Mouse (Mus musculus) neural tube, embryonic 12.5 days (tissue): ENCODE data around the gene Ifna15. TPM values are rescaled to one million over a fixed set of nuclear protein-coding genes. Genes with fewer than 3 reads are reported as not detected.

Source experiments
- polyA plus RNA-seq: library from polyadenylated mRNA; unstranded; fragments of >200 nt; fragmentation: Nextera tagmentation; extraction: Ambion mirVana; gene quantifications from 2 replicates; pipeline ENCODE4 v1.2.1, GENCODE M21; 2016

The Ifna15 gene
- polyA plus RNA-seq, 1 experiment from 2014 or later = not detected

Other genes with a start within 250 kb of the Ifna15 start
- 2.6 and 3.8 TPM in 2 replicates for gene Hacd4, start 119.3 kb downstream of the Ifna15 start, polyA plus RNA-seq
- not detected in 2 replicates for gene Ifnb1, start 35.5 kb downstream of the Ifna15 start, polyA plus RNA-seq
- not detected in 2 replicates for gene Ifna14, start 13.6 kb upstream of the Ifna15 start, polyA plus RNA-seq
- not detected in 2 replicates for gene Ifna9, start 34.1 kb upstream of the Ifna15 start, polyA plus RNA-seq
- gene Ifna12, start 45.1 kb upstream of the Ifna15 start, polyA plus RNA-seq = not detected in 2 replicates
- gene C87499, start 76.2 kb upstream of the Ifna15 start, polyA plus RNA-seq = not detected in 2 replicates
- gene Ifna13, start 86.2 kb upstream of the Ifna15 start, polyA plus RNA-seq = not detected in 2 replicates
- gene Ifna16, start 118.7 kb upstream of the Ifna15 start, polyA plus RNA-seq = not detected in 2 replicates
- not detected in 2 replicates for gene Ifna2, start 125.7 kb upstream of the Ifna15 start, polyA plus RNA-seq
- not detected in 2 replicates for gene Ifnab, start 133.1 kb upstream of the Ifna15 start, polyA plus RNA-seq
- 1.6 and 2.0 TPM in 2 replicates for gene Gm26566, start 163.6 kb upstream of the Ifna15 start, polyA plus RNA-seq
- 127 and 132 TPM in 2 replicates for gene Klhl9, start 164.2 kb upstream of the Ifna15 start, polyA plus RNA-seq
- gene Gm13271, start 196.6 kb upstream of the Ifna15 start, polyA plus RNA-seq = not detected in 2 replicates
- gene Gm13283, start 201.9 kb upstream of the Ifna15 start, polyA plus RNA-seq = 0.32 and 0.46 TPM in 2 replicates
- 0.22 TPM in 1 of 2 replicates, not detected in the other for gene Gm13290, start 215.6 kb upstream of the Ifna15 start, polyA plus RNA-seq
- not detected in 2 replicates for gene Gm13289, start 218.7 kb upstream of the Ifna15 start, polyA plus RNA-seq
- gene Gm13272, start 221.6 kb upstream of the Ifna15 start, polyA plus RNA-seq = not detected in 2 replicates
- not detected in 2 replicates for gene Ifnz, start 223.9 kb upstream of the Ifna15 start, polyA plus RNA-seq
- not detected in 2 replicates for gene Gm13276, start 227.5 kb upstream of the Ifna15 start, polyA plus RNA-seq
- gene Gm13277, start 230.4 kb upstream of the Ifna15 start, polyA plus RNA-seq = not detected in 2 replicates
- not detected in 2 replicates for gene Gm13278, start 233.3 kb upstream of the Ifna15 start, polyA plus RNA-seq
- not detected in 2 replicates for gene Gm13275, start 236.2 kb upstream of the Ifna15 start, polyA plus RNA-seq
- not detected in 2 replicates for gene Gm13279, start 239.2 kb upstream of the Ifna15 start, polyA plus RNA-seq
- gene Gm13285, start 241.4 kb upstream of the Ifna15 start, polyA plus RNA-seq = 0.58 and 0.77 TPM in 2 replicates
- gene Gm13287, start 245.0 kb upstream of the Ifna15 start, polyA plus RNA-seq = not detected in 2 replicates
- gene Gm13288, start 247.3 kb upstream of the Ifna15 start, polyA plus RNA-seq = not detected in 2 replicates